ENCODE assay signal across 8 mouse cellular contexts in the genomic region with DNA sequence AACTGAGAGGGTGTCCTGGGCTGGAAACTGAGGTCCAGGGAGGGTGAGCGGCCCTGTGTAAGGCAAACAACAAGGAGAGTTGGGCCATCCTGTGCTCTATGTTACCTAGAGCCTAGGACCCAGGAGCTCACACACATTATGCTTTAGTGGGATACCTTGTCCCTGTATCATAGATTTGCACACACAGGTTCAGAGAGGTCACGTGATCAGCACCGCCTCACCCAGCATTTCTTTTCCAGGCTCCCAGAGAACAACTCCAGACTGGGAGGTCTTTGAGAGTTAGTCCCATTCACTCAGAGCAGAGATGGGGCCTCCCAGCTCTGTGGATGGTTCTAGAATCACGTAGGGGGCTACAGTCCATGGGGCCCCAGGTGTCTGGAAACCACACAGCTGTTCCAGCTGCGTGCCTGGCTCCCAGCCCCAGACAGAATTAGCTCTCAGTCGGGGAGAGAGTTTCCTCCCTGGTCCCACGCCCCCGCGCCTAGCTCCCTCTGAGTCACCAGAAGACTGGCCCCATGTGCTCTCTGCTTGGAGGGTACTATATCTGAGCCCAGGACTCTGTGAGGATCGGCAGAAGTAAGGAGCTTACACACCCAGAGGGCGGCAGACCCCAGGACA. TPM values are rescaled to one million over a fixed set of nuclear protein-coding genes. Genes with fewer than 3 reads are reported as not detected.
A peak's percentile ranks its signal among the peaks of the same experiment; 100 is the strongest.
DNase-seq lines count a peak whose midpoint lies in the region; ATAC-seq lines count a peak whose summit lies in the region.
"Had no signal": no experiment of that assay in that cellular context is flagged by ENCODE, and none has a peak within 500 bp of the region (broad histone marks: within the 10 kb centered on the region; RNA-seq: fewer than 3 reads in every experiment).

No protein-coding gene starts in this region.

- H3K4me3 ChIP-seq in stomach, embryonic 15.5 days (replicated peaks) = no peak overlapping the region
- no peak overlapping the region for H3K4me3 ChIP-seq in midbrain, embryonic 14.5 days (replicated peaks; ENCODE audit: low read depth, low read length)
- H3K4me3 ChIP-seq: liver, embryonic 15.5 days had no signal

- 0 out of 2 replicates have a peak, but pooled peaks have one; percentile 42 for ATAC-seq in stomach, embryonic 15.5 days (ENCODE audit: insufficient read depth, low FRiP score, low read depth)
- ATAC-seq in erythroid progenitor cell, adult 5-6 weeks (replicated peaks; ENCODE audit: low FRiP score, poor library complexity, severe bottlenecking) = no peak
- no peak for ATAC-seq in midbrain, embryonic 14.5 days (ENCODE audit: low FRiP score, low TSS enrichment)

- H3K9ac ChIP-seq in stomach, embryonic 15.5 days = no peak overlapping the region
- no peak overlapping the region for H3K9ac ChIP-seq in midbrain, embryonic 14.5 days (replicated peaks; ENCODE audit: low read length)
- H3K9ac ChIP-seq: liver, embryonic 15.5 days had no signal

- H3K36me3 ChIP-seq in stomach, embryonic 15.5 days = no peaks in the 10 kb centered on the region
- H3K36me3 ChIP-seq in midbrain, embryonic 14.5 days (ENCODE audit: control insufficient read depth, insufficient read depth, low read length) = no peaks in the 10 kb centered on the region
- H3K36me3 ChIP-seq: liver, embryonic 15.5 days had no signal

- no peak overlapping the region for H3K4me2 ChIP-seq in stomach, embryonic 15.5 days
- H3K4me2 ChIP-seq in midbrain, embryonic 14.5 days (ENCODE audit: low read length) = no peak overlapping the region
- H3K4me2 ChIP-seq: liver, embryonic 15.5 days had no signal

- peak; percentile 22 for DNase-seq in thymus, postnatal 4 days
- DNase-seq in thymus, postnatal 10 days (ENCODE audit: low spot score in 2 of 2) = no peak
- peak; percentile 32 to 48 for DNase-seq in gastrocnemius, adult 8-10 months (ENCODE audit: low spot score in 2 of 2)
- DNase-seq in heart, postnatal 4 days = peak; percentile 78
- DNase-seq in midbrain, embryonic 14.5 days = no peak

- H3K9me3 ChIP-seq in stomach, embryonic 15.5 days = no peaks in the 10 kb centered on the region
- H3K9me3 ChIP-seq in midbrain, embryonic 14.5 days (ENCODE audit: control insufficient read depth, low read length) = no peaks in the 10 kb centered on the region
- H3K9me3 ChIP-seq: liver, embryonic 15.5 days had no signal

- peaks cover 18% of the 10 kb centered on the region for H3K4me1 ChIP-seq in stomach, embryonic 15.5 days
- H3K4me1 ChIP-seq in midbrain, embryonic 14.5 days (ENCODE audit: control insufficient read depth, insufficient read depth, low read length) = 0 out of 2 replicates have a peak, but pooled peaks cover 3% of the 10 kb centered on the region
- H3K4me1 ChIP-seq: liver, embryonic 15.5 days had no signal

- 28% methylated on average over 11 of the region's 11 CpGs for WGBS in stomach, embryonic 15.5 days
- 67% methylated on average over 11 of the region's 11 CpGs for WGBS in midbrain, embryonic 14.5 days

- H3K27ac ChIP-seq in stomach, embryonic 15.5 days = no peak overlapping the region
- H3K27ac ChIP-seq in midbrain, embryonic 14.5 days (replicated peaks; ENCODE audit: low read depth, low read length) = no peak overlapping the region
- H3K27ac ChIP-seq: liver, embryonic 15.5 days had no signal

- H3K27me3 ChIP-seq in stomach, embryonic 15.5 days (replicated peaks) = no peaks in the 10 kb centered on the region
- no peaks in the 10 kb centered on the region for H3K27me3 ChIP-seq in midbrain, embryonic 14.5 days (ENCODE audit: control insufficient read depth, insufficient read depth, low read length)
- H3K27me3 ChIP-seq: liver, embryonic 15.5 days had no signal

RNA-seq across cellular contexts. Expression of a gene that starts 22.3 kb away (rescaled TPM):
- total RNA-seq in gastrocnemius, adult 8-10 months (2022) = 10 to 100 TPM in 1 of 4 experiments, 1 to 10 TPM in 3; 6.6 to 11.3 (median 8.4) TPM
- 10 to 100 TPM; 12.6 to 14.6 TPM for total RNA-seq in heart, postnatal 4 days (2021)
- polyA plus RNA-seq in stomach, embryonic 15.5 days (2015; fragmentation: Nextera tagmentation; extraction: Ambion mirVana) = 4.4 and 5.1 TPM in 2 replicates
- 2.2 and 3.4 TPM in 2 replicates for total RNA-seq in erythroid progenitor cell, adult 5-6 weeks (2015; ENCODE audit: low replicate concordance)
- total RNA-seq in erythroid progenitor cell, adult 5-6 weeks (2017; ENCODE audit: low replicate concordance) = 1.5 and 8.7 TPM in 2 replicates
- 1.2 and 2.1 TPM in 2 replicates for polyA plus RNA-seq in midbrain, embryonic 14.5 days (2014; fragmentation: Nextera tagmentation; extraction: Ambion mirVana)

Comparison
In these comparisons a context has a peak if more than half of its experiments do, and no peak if none do; other contexts are left out.
1. DNase-seq: peak in thymus, postnatal 4 days (single experiment), gastrocnemius, adult 8-10 months (2 of 2) and heart, postnatal 4 days (single experiment); none in thymus, postnatal 10 days (0 of 2) and midbrain, embryonic 14.5 days (single experiment).